Mouse (Mus musculus) testis, adult 2 months (tissue): ENCODE data around the gene Siglecg.

Experiments
- CTCF ChIP-seq: fragments of 200-500 bp; IDR thresholded peaks from 2 replicates; pipeline ENCODE4 v1.5.1; 2012; ENCODE audit warnings: low read depth, mild to moderate bottlenecking, inconsistent platforms, low read length, moderate library complexity; ENCODE audit not compliant: control insufficient read depth, insufficient read depth, insufficient replicate concordance
- POLR2A ChIP-seq: fragments of 200-500 bp; IDR thresholded peaks from 2 replicates; pipeline ENCODE4 v1.6.1; 2012; ENCODE audit warnings: low read depth, mild to moderate bottlenecking, inconsistent platforms, low read length, moderate library complexity; ENCODE audit not compliant: control insufficient read depth

GRCm38 (mm10) chr7:43454371-43454770 is 46.4 kb downstream of the Siglecg start:
- TF ChIP-seq CTCF (no peak), POLR2A (no peak)
